In the genomic region with DNA sequence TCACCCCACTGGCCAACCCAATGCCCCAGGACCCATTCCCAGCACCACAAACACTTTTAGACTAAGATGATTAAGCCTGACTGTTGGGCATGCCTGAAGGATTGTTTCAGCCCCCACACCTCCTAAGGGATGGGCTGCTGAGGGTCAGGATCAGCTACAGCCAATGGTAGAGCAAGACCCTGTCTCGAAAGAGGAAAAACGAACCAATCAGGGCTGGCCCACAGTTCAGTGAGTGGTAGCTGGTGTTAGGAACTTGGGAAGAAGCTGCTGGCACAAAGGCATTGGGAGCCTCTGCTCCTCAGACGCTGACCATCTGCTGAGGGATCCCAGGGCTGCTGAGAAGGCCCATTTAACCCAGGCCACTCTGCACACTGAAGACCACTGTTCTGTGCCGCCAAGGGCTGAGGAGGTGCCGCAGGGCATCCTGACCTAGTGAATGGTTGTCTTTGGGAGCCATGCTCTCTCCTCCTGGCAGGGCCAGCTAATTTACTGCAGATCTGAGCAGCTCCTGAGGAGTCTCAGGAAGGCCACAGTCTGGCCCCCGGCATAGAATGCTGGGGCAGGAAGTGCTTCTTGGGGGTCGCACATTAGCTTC, we compare ENCODE assay signal across 27 mouse cellular contexts. TPM values are rescaled to one million over a fixed set of nuclear protein-coding genes. Genes with fewer than 3 reads are reported as not detected.
DNase-seq lines count a peak whose midpoint lies in the region; ATAC-seq and TF ChIP-seq lines count a peak whose summit lies in the region.
"Had no signal": no experiment of that assay in that cellular context is flagged by ENCODE, and none has a peak within 500 bp of the region (broad histone marks: within the 10 kb centered on the region; RNA-seq: fewer than 3 reads in every experiment).

No protein-coding gene starts in this region.

- no peak for TF ChIP-seq POLR2A in lung, adult 2 months (IDR thresholded peaks at IDR 0.05; ENCODE audit: borderline replicate concordance, extremely low read depth, low read depth, low read length)

- DNase-seq in ZHBTc4 (ENCODE audit: low read depth, low spot score): peak; percentile 67
- no peak for DNase-seq in cerebellum, adult 9-11 months
- DNase-seq in lung, adult 2 months: no peak
- DNase-seq in frontal cortex, postnatal 25 days (ENCODE audit: low spot score in 2 of 2): no peak
- DNase-seq: adrenal gland, adult 2 months; B cell, adult 2 months; cerebellum, adult 8-10 months; heart, adult 2 months; heart, postnatal 4 days; kidney, adult 2 months; kidney, postnatal 10 days; layer of hippocampus, adult 9-11 months; liver; lung, postnatal 36 days; right cerebral cortex, postnatal 4 days; thymus, postnatal 4 days had no signal

- 76% methylated on average over 7 of the region's 7 CpGs for WGBS in kidney, embryonic 15.5 days
- whole genome bisulfite sequencing in kidney, embryonic 14.5 days: 68% methylated on average over 7 of the region's 7 CpGs
- 46% methylated on average over 7 of the region's 7 CpGs for WGBS in embryonic facial prominence, embryonic 12.5 days
- 80% methylated on average over 7 of the region's 7 CpGs for WGBS in lung, adult 2 months

- no peak overlapping the region for H3K9ac ChIP-seq in kidney, embryonic 15.5 days
- no peak overlapping the region for H3K9ac ChIP-seq in kidney, embryonic 14.5 days (ENCODE audit: low read depth, low read length)
- no peak overlapping the region for H3K9ac ChIP-seq in embryonic facial prominence, embryonic 12.5 days
- H3K9ac ChIP-seq: forebrain, embryonic 15.5 days; heart, embryonic 12.5 days; intestine, embryonic 15.5 days; liver, embryonic 15.5 days; midbrain, embryonic 12.5 days; neural tube, embryonic 13.5 days had no signal

- no peak for ATAC-seq in kidney, embryonic 15.5 days (replicated peaks; ENCODE audit: low FRiP score)
- ATAC-seq in kidney, embryonic 14.5 days (ENCODE audit: low FRiP score, low TSS enrichment): no peak
- ATAC-seq in embryonic facial prominence, embryonic 12.5 days (ENCODE audit: insufficient number of reproducible peaks, insufficient read depth, low FRiP score, low TSS enrichment): peak; percentile 61; the same call in 1 of the 2 replicates
- ATAC-seq: activated CD4-positive, CD25-positive, alpha-beta regulatory T cell, adult 4 months; forebrain, embryonic 15.5 days; hindbrain, embryonic 16.5 days; intestine, embryonic 15.5 days had no signal

- H3K4me1 ChIP-seq in kidney, embryonic 15.5 days: peaks cover 44% of the 10 kb centered on the region
- H3K4me1 ChIP-seq in kidney, embryonic 14.5 days (ENCODE audit: control insufficient read depth, insufficient read depth, low read length): peaks cover 7% of the 10 kb centered on the region; the same call in 1 of the 2 replicates
- H3K4me1 ChIP-seq in embryonic facial prominence, embryonic 12.5 days: 0 out of 2 replicates have a peak, but pooled peaks cover 5% of the 10 kb centered on the region
- no peaks in the 10 kb centered on the region for H3K4me1 ChIP-seq in lung, adult 2 months (ENCODE audit: control insufficient read depth, insufficient read depth, low read length)
- H3K4me1 ChIP-seq: forebrain, embryonic 15.5 days had no signal

- H3K36me3 ChIP-seq in kidney, embryonic 15.5 days: no peaks in the 10 kb centered on the region
- H3K36me3 ChIP-seq in kidney, embryonic 14.5 days (ENCODE audit: control insufficient read depth, insufficient read depth, low read length): no peaks in the 10 kb centered on the region
- H3K36me3 ChIP-seq in embryonic facial prominence, embryonic 12.5 days: no peaks in the 10 kb centered on the region
- H3K36me3 ChIP-seq: forebrain, embryonic 15.5 days; heart, embryonic 12.5 days; intestine, embryonic 15.5 days; liver, embryonic 15.5 days; midbrain, embryonic 12.5 days; neural tube, embryonic 13.5 days had no signal

- no peak overlapping the region for H3K4me3 ChIP-seq in kidney, embryonic 15.5 days (replicated peaks)
- H3K4me3 ChIP-seq in kidney, embryonic 14.5 days (ENCODE audit: low read length): no peak overlapping the region
- H3K4me3 ChIP-seq in embryonic facial prominence, embryonic 12.5 days: no peak overlapping the region
- no peak overlapping the region for H3K4me3 ChIP-seq in lung, adult 2 months (replicated peaks; ENCODE audit: extremely low read depth, low read depth, low read length)
- H3K4me3 ChIP-seq: forebrain, embryonic 15.5 days; heart, adult 2 months; heart, embryonic 12.5 days; intestine, embryonic 15.5 days; liver, embryonic 15.5 days; midbrain, embryonic 12.5 days; neural tube, embryonic 13.5 days had no signal

- no peaks in the 10 kb centered on the region for H3K27me3 ChIP-seq in kidney, embryonic 15.5 days
- no peaks in the 10 kb centered on the region for H3K27me3 ChIP-seq in kidney, embryonic 14.5 days (ENCODE audit: control insufficient read depth, insufficient read depth, low read length)
- H3K27me3 ChIP-seq in embryonic facial prominence, embryonic 12.5 days: no peaks in the 10 kb centered on the region
- H3K27me3 ChIP-seq: forebrain, embryonic 15.5 days; heart, embryonic 12.5 days; intestine, embryonic 15.5 days; neural tube, embryonic 13.5 days had no signal

- no peaks in the 10 kb centered on the region for H3K9me3 ChIP-seq in kidney, embryonic 15.5 days (replicated peaks)
- no peaks in the 10 kb centered on the region for H3K9me3 ChIP-seq in kidney, embryonic 14.5 days (ENCODE audit: control insufficient read depth, low read length)
- H3K9me3 ChIP-seq in embryonic facial prominence, embryonic 12.5 days: no peaks in the 10 kb centered on the region
- H3K9me3 ChIP-seq: forebrain, embryonic 15.5 days; heart, embryonic 12.5 days; intestine, embryonic 15.5 days; liver, embryonic 15.5 days; midbrain, embryonic 12.5 days; neural tube, embryonic 13.5 days had no signal

- H3K4me2 ChIP-seq in kidney, embryonic 15.5 days: no peak overlapping the region
- H3K4me2 ChIP-seq in kidney, embryonic 14.5 days (replicated peaks; ENCODE audit: low read depth, low read length): no peak overlapping the region
- H3K4me2 ChIP-seq in embryonic facial prominence, embryonic 12.5 days (replicated peaks): no peak overlapping the region
- H3K4me2 ChIP-seq: forebrain, embryonic 15.5 days; heart, embryonic 12.5 days; intestine, embryonic 15.5 days; liver, embryonic 15.5 days; midbrain, embryonic 12.5 days; neural tube, embryonic 13.5 days had no signal

- peak overlapping the region; percentile 9 for H3K27ac ChIP-seq in kidney, embryonic 15.5 days
- H3K27ac ChIP-seq in kidney, embryonic 14.5 days (ENCODE audit: low read depth, low read length): no peak overlapping the region
- H3K27ac ChIP-seq in embryonic facial prominence, embryonic 12.5 days: no peak overlapping the region
- H3K27ac ChIP-seq: forebrain, embryonic 15.5 days; heart, adult 2 months; intestine, embryonic 15.5 days; liver, embryonic 15.5 days; midbrain, embryonic 12.5 days; neural tube, embryonic 13.5 days had no signal

- no peak for TF ChIP-seq CTCF in lung, adult 2 months (IDR thresholded peaks at IDR 0.05; ENCODE audit: insufficient read depth, low read length)

RNA-seq across cellular contexts. Expression of a gene that starts 16.0 kb away (rescaled TPM):
- 10.5 TPM in 2 replicates for polyA plus RNA-seq in kidney, embryonic 15.5 days (2015; fragmentation: Nextera tagmentation; extraction: Ambion mirVana)
- 6.3 and 8.4 TPM in 2 replicates for polyA plus RNA-seq in kidney, embryonic 14.5 days (2014; fragmentation: Nextera tagmentation; extraction: Ambion mirVana)
- polyA plus RNA-seq in embryonic facial prominence, embryonic 12.5 days (2016; fragmentation: Nextera tagmentation; extraction: Ambion mirVana): 11.4 and 11.8 TPM in 2 replicates
- polyA plus RNA-seq in lung, adult 2 months (2012; rRNA removed): 13.0 and 13.5 TPM in 2 replicates

RNA-seq across cellular contexts. Expression of a gene that starts 36.7 kb away (rescaled TPM):
- 12.0 and 13.1 TPM in 2 replicates for polyA plus RNA-seq in kidney, embryonic 15.5 days (2015; fragmentation: Nextera tagmentation; extraction: Ambion mirVana)
- 16.7 and 20.0 TPM in 2 replicates for polyA plus RNA-seq in kidney, embryonic 14.5 days (2014; fragmentation: Nextera tagmentation; extraction: Ambion mirVana)
- 11.9 and 12.6 TPM in 2 replicates for polyA plus RNA-seq in embryonic facial prominence, embryonic 12.5 days (2016; fragmentation: Nextera tagmentation; extraction: Ambion mirVana)
- 17.8 and 24.3 TPM in 2 replicates for polyA plus RNA-seq in lung, adult 2 months (2012; rRNA removed)

RNA-seq across cellular contexts. Expression of a gene that starts 43.0 kb away (rescaled TPM):
- polyA plus RNA-seq in kidney, embryonic 15.5 days (2015; fragmentation: Nextera tagmentation; extraction: Ambion mirVana): 0.22 and 0.43 TPM in 2 replicates
- polyA plus RNA-seq in kidney, embryonic 14.5 days (2014; fragmentation: Nextera tagmentation; extraction: Ambion mirVana): 0.18 and 0.30 TPM in 2 replicates
- 0.18 and 0.23 TPM in 2 replicates for polyA plus RNA-seq in embryonic facial prominence, embryonic 12.5 days (2016; fragmentation: Nextera tagmentation; extraction: Ambion mirVana)
- polyA plus RNA-seq in lung, adult 2 months (2012; rRNA removed): 3.2 and 12.0 TPM in 2 replicates
- polyA plus RNA-seq: midbrain, embryonic 12.5 days had no signal
